Mouse (Mus musculus) ES-CJ7 (cell line): ENCODE data around the gene Dcaf10.
"Not testable (repeated sequence)": the region's sequence is repeated elsewhere in the genome, so short reads cannot be mapped to it uniquely, and the experiment has no call there.

Experiments
- DNase-seq: peaks from one replicate; pipeline ENCODE4 v3.0.0; 2011; ENCODE audit warnings: low read depth, low spot score

Gene Dcaf10

DNA sequence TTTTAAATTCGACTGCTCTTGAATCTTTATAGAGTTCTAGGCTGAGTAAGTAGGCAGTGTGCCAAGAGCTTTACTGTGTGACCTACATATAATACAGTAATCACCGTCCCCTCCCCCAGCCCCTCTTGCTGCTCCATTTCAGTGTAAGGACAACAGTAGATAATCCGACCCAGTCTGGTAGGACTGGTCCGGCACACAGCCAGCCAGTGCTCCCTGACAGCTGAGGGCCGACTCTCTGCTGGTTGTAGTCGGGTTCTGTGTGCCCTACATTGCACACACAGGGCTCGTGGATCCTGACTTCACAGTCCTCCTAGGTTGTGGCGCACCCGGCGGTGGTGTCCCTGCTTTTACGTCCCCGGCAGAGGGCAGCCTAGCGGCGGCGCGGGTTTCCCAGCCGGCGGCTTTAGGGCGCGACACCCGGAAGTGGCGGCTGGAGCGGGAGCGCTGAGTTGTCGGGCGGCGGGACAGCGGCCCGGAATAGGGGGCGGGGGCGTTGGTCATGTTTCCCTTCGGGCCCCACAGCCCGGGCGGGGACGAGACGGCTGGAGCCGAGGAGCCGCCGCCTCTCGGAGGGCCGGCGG lies at the start of gene Dcaf10:
Gene Dcaf10 (plus strand): TSS at position 433 of the 581 bp plus-strand sequence.
- peak; percentile 89 for DNase-seq

DNA sequence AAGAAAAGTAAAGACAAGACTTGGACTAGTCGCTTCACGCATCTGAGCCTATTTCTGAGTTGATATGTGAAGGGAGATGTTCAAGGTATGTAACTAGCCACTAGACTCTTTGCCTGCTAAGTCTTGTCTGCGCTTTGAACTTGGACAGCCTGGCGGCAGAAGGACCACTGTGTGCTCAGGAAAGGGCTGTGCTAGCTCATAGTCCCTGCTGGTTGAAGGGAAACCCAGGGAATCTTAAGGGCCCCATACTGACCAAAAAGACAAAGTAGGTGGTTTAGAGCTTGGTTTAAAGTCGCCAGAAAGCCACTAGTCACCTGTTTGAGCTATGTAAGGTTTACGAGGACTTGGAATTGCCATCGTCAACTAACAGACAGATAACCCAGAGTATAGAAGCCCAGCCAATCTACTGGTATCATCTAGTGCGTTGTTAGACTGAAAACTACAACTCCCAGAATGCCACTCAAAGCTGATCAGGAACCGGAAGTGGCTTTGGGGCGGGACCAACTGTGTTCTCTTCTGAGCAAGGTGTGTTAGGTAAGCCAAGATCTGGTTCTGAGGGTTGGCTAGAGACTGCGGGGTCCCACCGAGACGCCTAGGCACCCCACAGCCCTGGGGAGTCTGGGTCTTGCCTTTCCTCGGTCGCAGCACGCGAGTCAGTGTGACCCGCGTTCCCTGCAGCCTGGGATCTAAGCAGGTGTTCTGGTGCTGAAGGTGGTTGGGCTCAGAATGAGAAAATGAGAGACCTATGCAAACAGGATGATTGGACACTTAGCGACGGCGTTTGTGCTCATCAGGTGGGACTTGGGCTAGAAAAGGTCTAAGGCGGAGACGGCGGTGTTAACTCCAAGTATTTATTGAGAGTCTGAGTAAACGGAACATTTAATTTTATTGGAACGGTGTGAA lies 45.0 kb upstream of the Dcaf10 start, which contains the start of gene Trmt10b:
Gene Trmt10b (plus strand): TSS at position 466 of the 903 bp plus-strand sequence.
- peak; percentile 83 for DNase-seq

DNA sequence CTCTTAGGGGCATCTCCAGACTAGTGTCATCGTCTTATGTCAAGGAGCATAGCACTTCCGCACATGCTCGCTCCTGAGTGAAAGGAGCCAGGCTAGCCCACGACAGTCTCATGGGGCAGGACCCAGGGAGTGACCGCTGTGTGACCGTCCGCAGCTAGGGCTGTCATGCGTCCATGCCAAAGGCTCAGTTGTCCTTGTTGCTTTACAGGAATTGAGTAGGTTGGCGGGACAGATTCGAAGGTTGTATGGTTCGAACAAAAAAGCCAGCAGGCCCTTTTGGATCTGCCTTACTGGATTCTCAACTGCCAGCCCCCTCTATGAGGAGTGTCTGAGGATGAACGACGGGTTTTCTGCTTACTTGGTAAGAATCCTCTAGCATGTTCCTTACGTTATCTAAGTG lies 36.4 kb upstream of the Dcaf10 start:
- no peak for DNase-seq

DNA sequence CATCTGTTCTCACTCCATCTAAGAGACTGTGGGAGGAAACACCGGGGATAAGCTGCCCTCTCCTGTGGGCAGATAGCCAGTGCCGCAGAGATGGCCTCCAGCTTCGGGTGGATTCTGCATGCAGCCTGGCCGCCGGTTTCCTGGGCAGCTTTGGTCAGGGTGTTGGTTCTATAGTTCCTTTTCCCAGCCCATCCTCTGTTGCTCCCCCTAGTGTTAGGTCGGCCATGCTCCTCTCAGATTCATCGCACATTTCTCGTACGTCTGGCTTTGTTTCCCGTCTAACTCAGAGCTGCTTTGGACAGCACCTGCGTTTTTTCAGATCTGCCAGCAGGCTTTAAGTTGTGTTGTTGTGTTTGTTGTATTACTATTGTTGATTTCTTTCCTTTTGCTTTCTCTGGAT lies 33.9 kb upstream of the Dcaf10 start:
- DNase-seq, result peak; percentile 68

DNA sequence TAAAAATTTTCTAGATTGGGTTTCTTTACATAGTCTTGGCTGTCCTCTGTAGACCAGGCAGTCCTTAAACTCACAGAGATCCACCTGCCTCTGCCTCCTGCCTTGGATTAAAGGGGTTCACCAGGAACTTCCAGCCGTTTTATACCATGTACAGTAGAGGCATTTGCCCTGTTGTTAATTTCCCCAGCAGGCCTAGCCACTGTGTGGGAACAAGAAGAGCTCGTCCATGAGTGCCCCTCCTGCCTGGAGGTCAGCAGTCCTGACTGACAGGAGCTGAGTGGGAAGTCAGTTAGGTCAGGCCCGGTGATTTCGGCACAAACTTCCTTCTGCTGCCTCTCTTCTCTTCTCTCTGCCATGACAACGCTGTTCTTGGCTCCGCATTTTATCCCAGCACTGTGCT lies 33.3 kb upstream of the Dcaf10 start:
- DNase-seq, result no peak

DNA sequence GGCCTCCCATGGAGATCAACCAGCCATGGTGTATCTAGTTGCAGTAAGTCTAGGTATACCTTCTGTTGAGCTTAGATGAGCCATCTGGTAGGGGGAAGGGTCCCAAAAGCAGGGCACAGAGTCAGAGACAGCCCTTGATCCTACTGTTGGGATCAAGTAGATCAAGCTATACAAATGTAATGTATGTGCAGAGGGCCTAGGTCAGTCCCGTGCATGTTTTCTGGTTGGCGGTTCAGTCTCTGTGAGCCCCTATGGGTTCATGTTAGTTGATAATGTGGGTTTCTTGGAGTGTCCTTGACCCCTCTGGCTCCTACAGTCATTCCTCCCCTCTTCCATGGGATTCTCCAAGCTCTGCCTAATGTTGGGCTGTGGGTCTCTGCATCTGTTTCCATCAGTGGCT lies 30.8 kb upstream of the Dcaf10 start:
- DNase-seq, result no peak

DNA sequence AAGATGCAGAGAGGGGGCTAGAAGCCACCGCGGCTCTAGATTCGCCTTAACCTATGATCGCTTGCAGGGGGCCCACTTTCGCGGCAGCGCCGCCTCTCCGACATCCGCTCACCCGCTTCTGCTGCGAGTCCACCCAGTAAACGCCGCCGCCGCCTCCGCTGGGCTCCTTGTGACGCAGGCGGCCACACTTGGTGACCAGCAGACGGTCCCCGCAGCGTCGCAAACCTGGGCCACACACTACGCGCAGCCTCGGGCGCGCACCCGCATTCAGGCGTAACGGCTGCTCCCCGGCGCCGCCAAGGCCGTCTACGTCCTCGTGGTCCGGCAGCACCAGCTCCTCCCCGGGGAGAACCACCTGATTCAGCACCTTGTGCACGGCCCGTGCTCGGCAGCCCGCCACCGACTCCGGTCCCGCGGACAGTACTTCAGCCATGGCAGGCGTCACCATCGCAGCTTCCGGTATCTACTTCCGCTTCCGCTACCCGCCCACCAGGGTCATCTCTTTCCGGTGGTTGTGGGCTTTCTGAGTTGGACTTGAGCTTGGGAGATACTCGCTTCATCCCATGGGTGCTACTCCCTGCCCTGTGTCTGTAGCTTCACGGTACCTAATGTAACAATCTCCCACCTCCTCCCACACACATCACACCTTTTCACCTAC lies 21.6 kb upstream of the Dcaf10 start:
- peak; percentile 69 for DNase-seq

DNA sequence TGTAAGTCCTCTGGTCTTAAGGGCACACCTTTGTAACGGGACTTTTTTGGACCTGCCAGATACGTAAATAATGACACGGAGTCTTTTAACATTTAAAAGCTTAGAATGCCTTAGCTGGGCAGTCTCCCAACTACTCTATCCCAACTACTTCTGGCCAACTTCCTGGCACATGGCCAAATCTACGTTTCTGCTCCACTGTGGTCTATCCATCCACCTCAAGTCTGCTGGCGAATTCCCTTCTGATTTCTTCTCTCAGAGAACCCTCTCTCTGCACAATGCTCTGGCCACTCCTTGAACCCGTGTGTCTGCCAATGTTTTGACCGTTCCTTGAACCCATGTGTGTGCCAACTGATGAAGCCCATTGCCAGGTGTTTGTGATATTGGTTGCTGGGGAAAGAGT lies 10.8 kb upstream of the Dcaf10 start:
- no peak for DNase-seq

DNA sequence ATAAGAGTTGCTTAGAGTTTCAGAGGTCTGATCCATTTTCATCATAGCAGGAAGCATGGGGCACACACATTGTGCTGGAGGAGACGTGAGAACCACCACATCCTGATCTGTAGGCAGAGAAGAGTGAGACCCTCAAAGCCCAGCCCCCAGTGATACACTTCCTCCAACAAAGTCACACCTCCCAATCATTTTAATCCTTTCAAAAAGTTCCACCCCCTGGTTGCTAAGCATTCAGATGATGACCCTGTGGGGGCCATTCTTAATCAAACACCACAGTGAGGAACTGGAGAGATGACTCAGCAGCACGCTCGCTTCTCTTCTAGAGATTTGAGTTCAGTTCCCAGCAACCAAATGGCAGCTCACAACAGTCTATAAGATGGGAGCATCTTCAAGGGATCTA lies 9.4 kb upstream of the Dcaf10 start:
- DNase-seq, result no peak

DNA sequence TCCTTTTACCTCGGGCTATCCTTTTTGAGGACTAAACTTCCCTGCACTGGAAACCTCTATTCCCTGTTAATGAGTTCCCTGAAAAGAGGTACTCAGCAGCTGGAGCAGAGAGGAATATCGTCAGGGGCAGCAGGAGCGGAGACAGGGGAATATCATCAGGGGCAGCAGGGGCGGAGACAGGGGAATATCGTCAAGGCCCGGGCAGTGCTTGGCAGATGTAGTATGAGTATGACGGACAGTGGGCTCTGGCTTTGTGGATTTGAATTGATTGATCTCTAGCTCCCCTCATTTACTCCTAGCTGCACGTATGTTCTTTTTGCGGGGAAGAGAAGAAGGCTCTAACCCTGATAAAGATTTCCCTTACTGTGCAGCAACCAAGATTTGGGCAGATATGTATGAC lies 675 bp upstream of the Dcaf10 start:
- no peak for DNase-seq

DNA sequence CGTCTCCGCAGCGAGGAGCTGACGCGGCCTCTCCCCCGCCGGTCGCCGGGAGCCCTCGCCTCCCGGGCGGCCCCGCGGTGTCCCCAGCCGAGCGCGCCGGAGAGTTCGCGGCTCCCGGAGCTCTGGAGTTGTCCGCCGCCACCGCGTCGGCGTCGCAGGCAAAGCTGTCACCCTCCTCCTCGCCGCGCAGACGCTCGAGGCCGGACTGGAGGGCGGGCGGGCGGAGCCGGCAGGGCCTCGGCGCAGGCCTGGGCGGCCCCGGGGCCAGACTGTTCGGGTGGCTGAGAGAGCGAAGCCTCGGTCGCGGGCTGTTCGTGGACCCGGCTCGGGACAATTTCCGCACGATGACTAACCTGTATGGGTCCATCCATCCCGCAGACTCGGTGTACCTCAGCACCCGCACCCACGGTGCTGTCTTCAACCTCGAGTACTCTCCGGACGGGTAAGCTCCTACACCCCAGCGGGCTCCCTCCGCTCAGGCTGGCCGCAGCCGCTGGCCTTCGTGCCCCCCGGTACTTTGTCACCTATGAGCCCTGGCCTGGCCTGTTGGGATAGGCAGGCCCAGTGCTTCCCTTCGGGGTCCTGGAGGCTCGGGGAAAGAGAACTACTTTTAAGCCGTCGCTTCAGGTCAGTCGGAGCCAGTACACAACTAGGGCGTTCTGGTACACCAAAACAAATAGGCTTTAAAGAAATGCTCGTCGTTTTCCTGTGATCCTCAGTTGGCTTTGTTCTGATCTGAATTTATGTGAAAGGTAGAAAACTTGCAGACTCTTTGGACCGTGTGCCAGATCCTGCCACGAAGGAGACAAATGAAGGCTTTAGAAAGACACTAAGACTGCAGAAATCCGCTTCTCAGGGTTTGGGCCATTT lies 620 bp downstream of the Dcaf10 start, which contains the start of gene Exosc3:
Gene Exosc3 (minus strand): TSS at position 447 of the 870 bp plus-strand sequence.
- no peak for DNase-seq

DNA sequence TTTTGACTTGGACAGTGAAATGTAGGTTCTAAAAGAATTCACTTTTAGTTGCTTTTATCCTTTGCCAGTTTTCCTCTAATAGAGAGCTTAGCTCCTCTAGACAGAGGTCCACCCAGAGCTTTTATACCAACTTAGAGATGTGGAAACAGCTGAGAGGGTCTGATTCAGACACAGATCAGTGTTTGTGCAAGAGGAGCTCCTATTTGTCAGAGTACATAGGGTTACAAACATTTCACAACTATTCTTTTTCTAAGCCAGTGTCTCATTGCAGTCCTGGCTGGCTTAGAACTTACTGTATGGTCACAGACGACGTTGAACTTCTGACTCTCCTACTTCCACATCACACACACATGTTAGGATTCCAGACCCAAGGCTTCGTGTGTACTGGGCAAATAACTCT lies 14.8 kb downstream of the Dcaf10 start:
- DNase-seq, result no peak

DNA sequence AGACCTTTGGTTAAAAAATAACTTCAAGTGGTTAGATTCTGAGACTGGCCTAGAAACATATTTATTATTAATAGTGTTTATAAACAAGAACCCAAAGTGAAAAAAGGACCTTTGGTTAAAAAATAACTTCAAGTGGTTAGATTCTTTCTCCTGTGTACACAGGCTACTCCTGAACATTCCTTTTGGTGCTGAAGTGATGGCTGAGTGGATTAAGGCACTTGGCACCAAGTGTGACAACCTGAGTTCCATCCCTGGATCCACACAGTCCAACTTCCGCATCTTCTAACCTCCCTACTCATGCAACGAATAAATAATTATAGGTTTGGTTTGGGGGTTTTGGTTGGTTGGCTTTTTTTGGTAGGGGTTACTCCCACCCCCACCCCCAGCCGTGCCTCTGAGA lies 29.4 kb downstream of the Dcaf10 start:
- no peak for DNase-seq

DNA sequence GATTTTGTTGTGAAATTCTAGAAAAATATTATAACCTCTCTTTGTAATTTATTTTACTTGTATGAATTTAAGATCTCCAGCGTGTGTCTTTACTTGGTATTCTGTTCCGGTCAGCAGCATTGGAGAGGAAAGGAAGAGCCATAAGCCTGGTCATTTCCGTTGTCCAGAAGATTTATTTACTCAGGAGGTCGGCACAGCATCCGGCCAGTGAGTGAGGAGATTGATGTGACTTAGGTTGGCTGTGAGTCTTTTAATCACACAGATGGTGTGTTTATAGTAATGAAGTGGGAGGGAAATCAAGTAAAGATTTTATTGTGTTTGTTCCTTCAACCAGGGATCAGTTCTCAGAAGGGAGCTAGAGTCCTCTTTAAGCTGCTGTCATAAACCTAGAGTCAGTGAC lies 33.0 kb downstream of the Dcaf10 start:
- no peak for DNase-seq

DNA sequence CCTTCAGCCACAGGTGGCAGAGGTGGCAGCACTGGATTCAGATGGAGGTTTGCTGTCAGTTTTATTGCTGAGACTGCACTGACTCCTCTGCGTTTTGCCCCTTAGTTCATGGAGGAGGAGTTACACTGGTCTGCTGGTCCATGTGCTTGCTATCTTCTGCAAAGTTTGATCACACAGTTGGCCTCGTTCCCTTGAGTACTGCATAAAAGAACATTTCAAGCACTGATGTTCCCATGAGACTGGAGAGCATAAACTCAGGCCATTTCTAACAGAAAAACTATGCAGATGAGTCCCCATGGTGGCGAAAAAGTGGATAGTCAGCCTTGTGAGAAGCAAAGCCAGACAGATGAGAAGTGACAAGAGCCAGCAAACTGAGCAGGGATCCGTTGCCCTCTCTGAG lies 34.7 kb downstream of the Dcaf10 start:
- no peak for DNase-seq

DNA sequence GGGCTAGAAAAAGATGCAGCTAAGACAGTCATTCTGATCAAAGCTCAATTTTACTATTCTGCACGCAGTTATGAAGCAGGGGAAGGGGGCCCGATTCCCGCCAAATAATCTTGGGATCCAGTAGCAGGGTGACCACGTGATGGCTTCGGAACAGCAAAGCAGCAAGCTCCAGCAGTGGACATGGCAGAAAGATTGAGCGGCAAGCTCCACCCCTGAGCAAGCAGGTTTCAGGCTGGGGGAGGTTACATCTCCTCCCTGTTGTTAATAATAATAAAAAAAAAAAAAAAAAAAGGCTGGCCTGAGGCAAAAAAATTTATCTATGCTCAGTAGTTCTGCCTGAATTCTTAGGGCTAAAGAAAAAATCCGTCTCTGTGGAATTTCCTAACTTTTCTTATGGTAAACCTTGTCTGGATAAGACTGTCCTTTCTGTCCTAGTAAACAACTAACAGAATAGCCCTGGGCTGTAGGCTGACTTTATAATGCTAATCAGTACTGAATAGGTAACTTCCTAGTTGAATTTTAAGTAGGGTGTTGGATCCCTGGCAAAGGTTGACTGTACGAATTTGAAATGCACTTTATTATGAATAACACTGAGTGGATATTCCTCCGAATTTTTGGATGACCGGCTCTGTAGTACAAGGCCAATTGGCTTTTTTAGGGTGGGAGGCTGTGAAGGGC lies 39.1 kb downstream of the Dcaf10 start:
- DNase-seq, result peak; percentile 35

DNA sequence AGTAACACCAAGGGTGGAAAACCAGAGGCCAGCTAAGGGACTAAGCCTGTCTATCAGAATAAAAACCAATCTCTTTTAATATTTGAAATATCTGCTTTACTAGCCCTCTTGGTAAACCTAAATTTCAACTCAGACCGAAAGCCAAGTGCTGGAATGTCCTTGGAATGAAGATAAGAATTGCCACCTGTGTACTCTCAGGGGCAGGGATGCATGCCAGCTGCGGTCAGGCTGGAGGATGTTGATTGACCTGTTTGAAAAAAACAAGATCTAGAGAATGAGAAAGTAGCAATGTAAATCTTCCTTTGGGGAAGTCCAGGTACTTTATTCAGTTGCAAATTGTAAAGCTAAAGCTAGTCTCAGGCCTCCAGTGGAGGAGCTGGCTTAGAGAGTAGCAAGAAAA lies 40.2 kb downstream of the Dcaf10 start:
- not testable (repeated sequence) for DNase-seq

DNA sequence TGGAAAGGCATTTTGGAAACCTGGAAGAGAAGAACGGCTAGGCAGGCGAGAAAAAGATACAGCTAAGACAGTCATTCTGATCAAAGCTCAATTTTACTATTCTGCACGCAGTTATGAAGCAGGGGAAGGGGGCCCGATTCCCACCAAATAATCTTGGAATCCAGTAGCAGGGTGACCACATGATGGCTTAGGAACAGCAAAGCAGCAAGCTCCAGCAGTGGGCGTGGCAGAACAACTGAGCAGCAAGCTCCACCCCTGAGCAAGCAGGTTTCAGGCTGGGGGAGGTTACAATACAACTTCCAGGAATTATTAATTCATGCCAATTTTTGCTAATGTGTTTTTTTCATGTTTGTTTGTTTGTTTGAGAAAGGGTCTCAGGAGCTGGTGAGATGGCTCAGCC lies 45.4 kb downstream of the Dcaf10 start:
- not testable (repeated sequence) for DNase-seq

DNA sequence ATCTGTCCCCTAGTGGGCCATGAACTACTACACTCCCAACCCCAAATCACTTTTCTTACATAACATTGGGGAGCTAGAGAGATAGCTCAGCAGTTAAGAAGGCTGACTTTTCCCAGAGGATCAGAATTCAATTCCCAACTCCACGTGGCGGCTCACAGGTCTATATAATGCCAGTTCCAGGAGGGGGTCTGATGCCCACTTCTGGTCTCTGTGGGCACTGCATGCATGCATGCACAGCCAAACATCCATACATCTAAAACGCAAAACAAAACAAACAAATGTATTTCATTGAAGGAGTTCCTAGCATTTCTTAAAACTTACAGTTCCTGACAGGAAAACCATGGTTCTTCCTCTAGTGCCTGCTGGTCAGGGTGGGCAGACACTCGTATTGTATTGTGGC lies 50.2 kb downstream of the Dcaf10 start:
- DNase-seq, result no peak

DNA sequence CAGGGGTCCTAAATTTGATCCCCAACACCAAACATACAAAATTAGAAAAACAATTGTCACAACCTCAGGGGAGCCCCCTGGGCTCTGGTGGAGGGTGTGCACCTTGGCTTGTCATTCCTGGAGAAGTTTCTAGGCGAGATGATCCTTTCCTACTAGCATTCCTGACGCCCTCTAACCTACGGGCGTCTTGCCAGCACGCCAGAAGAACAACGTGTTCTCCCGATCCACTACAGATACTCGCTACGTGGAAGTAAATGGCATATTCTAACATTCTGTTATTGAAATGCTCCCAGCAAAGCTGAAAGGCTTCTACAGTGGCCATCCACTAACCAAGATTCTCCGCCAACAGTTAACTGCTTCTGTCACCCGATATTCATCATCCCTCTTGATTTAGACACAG lies 50.7 kb downstream of the Dcaf10 start:
- no peak for DNase-seq

DNA sequence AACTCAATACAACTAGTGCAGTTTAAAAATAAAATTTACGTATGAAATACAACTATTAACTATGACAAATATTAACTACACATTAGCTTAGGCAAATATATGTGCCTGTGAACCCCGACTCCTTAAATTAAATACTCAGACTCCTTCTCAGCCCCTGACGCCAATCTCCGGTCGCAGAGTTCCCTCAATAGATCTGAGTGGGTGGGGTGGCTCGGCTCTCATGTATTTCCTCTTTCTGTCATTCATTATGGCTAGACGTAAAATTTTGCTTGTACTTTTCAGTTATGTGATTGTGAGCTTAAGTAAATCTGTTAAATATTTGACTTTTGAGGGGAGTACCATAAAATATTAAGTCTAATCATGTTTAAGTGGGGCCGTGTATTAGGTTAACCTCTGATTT lies 51.1 kb downstream of the Dcaf10 start:
- DNase-seq, result no peak
